Mouse (Mus musculus): ENCODE results near the gene Pim1. TPM values are rescaled to one million over a fixed set of nuclear protein-coding genes. Genes with fewer than 3 reads are reported as not detected.
"Not testable (repeated sequence)": the region's sequence is repeated elsewhere in the genome, so short reads cannot be mapped to it uniquely, and the experiment has no call there.

The Pim1 gene
- polyA plus RNA-seq, 1 experiment from 2014 or later: 11.8 TPM

DNA sequence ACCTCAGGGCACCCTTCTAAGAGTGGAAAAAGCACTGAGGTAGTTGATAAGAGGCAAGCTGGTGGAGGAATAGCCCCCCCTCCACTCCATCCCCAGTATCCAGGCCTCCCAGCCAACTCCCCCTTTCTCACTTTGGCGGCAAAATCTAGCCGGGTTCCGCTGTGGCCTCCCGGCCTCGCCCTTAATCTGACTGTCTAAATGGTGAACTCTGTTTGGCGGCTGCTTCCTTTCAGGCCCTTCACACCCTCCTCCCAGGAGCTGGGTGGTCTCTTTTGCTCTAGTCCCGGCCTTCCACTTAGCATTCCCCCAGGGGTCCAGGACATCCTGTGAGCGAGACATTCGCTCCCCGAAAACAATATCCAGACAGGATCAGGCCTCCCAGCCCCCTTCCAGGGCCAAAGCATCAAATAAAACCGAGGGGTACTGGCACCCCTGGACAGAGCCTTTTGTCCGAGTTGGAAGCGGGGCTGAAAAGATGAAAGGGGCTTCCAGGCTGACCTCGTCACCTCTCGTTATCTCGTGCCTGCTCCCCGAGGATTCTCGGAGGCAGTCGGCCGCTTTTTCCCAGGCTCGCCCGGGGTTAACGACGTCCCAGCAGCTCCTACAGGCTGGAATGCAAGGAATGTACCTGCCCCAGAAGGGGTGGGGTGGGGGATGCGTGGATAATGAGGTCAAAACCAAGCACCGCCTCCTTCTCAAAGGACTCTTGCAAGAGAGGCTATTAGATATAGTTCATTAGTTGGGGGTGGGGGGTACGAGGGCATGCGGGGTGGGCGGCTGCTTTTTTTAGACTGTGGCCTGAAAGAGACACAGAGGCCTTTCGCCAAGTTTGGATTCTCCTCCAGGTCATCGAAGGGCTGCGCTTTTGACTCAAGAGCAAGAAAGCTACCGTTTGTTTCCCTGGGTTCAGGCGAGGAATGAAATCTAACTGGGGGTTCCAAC, 39.4 kb upstream of the Pim1 start:
- peak overlapping the region; percentile 54 for H3K9ac ChIP-seq (ENCODE audit: low read depth, low read length)
- peaks cover 28% of the 10 kb centered on the region for H3K4me1 ChIP-seq (ENCODE audit: control insufficient read depth, insufficient read depth, low read length)
- H3K27ac ChIP-seq (ENCODE audit: low read length): peak overlapping the region; percentile 84
- H3K27me3 ChIP-seq (replicated peaks; ENCODE audit: control insufficient read depth, insufficient read depth, low read length): no peaks in the 10 kb centered on the region
- H3K4me2 ChIP-seq (ENCODE audit: low read depth, low read length): peak overlapping the region; percentile 38
- ATAC-seq: peak; percentile 63
- H3K36me3 ChIP-seq (ENCODE audit: control insufficient read depth, insufficient read depth, low read length): no peaks in the 10 kb centered on the region
- WGBS: 10% methylated on average over 34 of the region's 34 CpGs
- H3K9me3 ChIP-seq (ENCODE audit: control insufficient read depth, low read length): peaks cover 3% of the 10 kb centered on the region; the same call in 1 of the 2 replicates
- 0 out of 2 replicates have a peak overlapping the region, but pooled peaks have one; percentile 2 for H3K4me3 ChIP-seq (ENCODE audit: low read length)

DNA sequence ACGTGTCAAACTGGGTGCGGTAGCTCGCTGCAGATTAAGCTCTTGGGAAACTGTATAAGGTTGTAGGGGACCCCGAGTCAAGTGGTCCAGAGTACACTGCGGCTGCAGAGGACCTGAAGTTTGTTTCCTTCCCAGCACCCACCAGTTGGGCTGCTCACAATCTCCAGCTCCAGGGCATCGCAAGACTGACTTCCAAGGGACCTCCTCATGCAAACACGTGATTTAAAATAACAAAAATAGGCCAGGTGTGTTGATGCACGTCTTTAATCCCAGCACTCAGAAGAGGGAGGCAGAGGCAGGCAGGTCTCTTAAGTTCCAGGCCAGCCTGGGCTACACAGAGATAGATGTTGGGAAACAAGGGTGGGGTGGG, 38.7 kb upstream of the Pim1 start:
- H3K27ac ChIP-seq (ENCODE audit: low read length): peak overlapping the region; percentile 84

DNA sequence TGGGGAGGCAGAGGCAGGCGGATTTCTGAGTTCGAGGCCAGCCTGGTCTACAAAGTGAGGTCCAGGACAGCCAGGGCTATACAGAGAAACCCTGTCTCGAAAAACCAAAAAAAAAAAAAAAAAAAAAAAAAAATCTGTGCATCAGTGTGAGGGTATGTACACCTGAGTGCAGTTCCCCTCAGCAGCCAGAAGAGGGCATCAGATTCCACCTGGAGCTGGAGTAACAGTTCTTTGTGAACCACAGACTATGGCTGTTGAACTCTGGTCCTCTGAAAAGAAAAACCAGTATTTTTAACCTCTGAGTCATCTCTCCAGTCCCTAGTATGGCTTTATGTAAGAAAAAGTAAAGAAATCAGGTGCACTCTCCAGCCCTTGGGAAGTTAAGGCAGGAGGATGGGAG, 36.4 kb upstream of the Pim1 start:
- not testable (repeated sequence) for ATAC-seq; H3K4me3 ChIP-seq (ENCODE audit: low read length); H3K9ac ChIP-seq (ENCODE audit: low read depth, low read length); H3K27ac ChIP-seq (ENCODE audit: low read length); H3K9me3 ChIP-seq (ENCODE audit: control insufficient read depth, low read length); H3K36me3 ChIP-seq (ENCODE audit: control insufficient read depth, insufficient read depth, low read length); H3K27me3 ChIP-seq (replicated peaks; ENCODE audit: control insufficient read depth, insufficient read depth, low read length); H3K4me2 ChIP-seq (ENCODE audit: low read depth, low read length)
- 86% methylated on average over 2 of the region's 3 CpGs for WGBS
- peaks cover 27% of the 10 kb centered on the region for H3K4me1 ChIP-seq (ENCODE audit: control insufficient read depth, insufficient read depth, low read length)

More for the DNA sequence above, 38.7 kb upstream of the Pim1 start:
- WGBS: 44% methylated on average over 8 of the region's 8 CpGs
- Histone ChIP-seq H3K9me3 (ENCODE audit: control insufficient read depth, low read length) (peaks cover 3% of the 10 kb centered on the region; the same call in 1 of the 2 replicates), H3K4me3 (ENCODE audit: low read length) (no peak overlapping the region), H3K27me3 (replicated peaks; ENCODE audit: control insufficient read depth, insufficient read depth, low read length) (no peaks in the 10 kb centered on the region), H3K9ac (ENCODE audit: low read depth, low read length) (no peak overlapping the region), H3K36me3 (ENCODE audit: control insufficient read depth, insufficient read depth, low read length) (no peaks in the 10 kb centered on the region), H3K4me1 (ENCODE audit: control insufficient read depth, insufficient read depth, low read length) (peaks cover 28% of the 10 kb centered on the region), H3K4me2 (ENCODE audit: low read depth, low read length) (no peak overlapping the region)
- ATAC-seq: no peak

DNA sequence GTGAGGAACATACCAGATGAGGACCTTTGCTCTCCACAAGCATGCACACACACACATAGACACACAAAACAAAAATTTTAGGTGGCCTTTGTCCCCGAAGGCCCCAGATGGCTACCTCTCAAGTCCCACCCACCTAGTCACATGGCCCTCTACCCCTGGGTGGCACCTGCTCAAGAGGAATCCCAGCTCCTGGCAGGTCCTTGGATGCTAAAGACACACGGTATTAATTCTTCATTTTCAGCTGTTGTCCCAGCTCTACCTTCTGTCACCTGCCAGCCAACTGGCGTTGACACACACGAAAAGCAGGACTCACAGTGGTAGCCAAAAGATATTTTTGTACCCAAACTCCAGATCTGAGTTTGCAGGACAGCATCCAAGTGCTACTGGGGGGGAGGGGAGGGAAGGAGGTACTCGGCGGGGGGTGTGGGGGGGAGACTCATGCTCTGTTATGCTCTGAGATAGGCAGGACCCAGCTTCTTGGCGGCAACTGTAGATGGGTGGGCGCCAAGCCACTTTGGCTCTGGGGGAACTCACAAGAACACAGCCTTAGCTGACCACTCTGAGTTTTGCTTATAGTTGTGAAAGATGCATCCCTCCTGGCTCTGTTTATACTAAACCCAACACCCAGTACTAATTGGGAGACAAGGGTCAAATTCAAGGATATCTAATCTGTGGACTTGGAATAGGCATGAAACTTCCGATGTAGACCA, 35.0 kb upstream of the Pim1 start:
- no peaks in the 10 kb centered on the region for H3K36me3 ChIP-seq (ENCODE audit: control insufficient read depth, insufficient read depth, low read length)
- H3K4me1 ChIP-seq (ENCODE audit: control insufficient read depth, insufficient read depth, low read length): peaks cover 31% of the 10 kb centered on the region
- H3K9ac ChIP-seq (ENCODE audit: low read depth, low read length): no peak overlapping the region
- no peaks in the 10 kb centered on the region for H3K27me3 ChIP-seq (replicated peaks; ENCODE audit: control insufficient read depth, insufficient read depth, low read length)
- H3K9me3 ChIP-seq (ENCODE audit: control insufficient read depth, low read length): peaks cover 3% of the 10 kb centered on the region; the same call in 1 of the 2 replicates
- H3K4me2 ChIP-seq (ENCODE audit: low read depth, low read length): no peak overlapping the region
- 74% methylated on average over 9 of the region's 9 CpGs for WGBS
- H3K4me3 ChIP-seq (ENCODE audit: low read length): no peak overlapping the region
- no peak overlapping the region for H3K27ac ChIP-seq (ENCODE audit: low read length)
- ATAC-seq: no peak

DNA sequence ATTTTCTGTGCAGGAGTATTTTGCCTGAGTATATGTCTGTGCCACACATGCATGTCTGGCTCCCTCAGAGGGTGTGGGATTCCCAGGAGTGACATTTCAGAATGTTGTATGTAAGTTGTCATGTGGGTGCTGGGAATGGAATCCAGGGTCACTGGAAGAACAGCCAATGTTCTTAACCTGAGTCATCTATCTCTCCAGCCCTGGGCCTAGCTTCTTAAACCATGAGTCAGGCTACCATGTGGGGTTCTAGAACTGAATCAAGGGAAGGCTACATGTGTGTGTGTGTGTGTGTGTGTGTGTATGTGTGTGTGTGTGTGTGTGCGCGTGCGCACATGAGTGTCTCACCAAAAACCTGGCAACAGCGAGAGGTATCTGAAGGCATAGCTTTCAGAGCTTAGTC, 34.1 kb upstream of the Pim1 start:
- ATAC-seq: no peak
- Histone ChIP-seq H3K9me3 (ENCODE audit: control insufficient read depth, low read length) (peaks cover 3% of the 10 kb centered on the region; the same call in 1 of the 2 replicates), H3K4me3 (ENCODE audit: low read length) (no peak overlapping the region), H3K4me1 (ENCODE audit: control insufficient read depth, insufficient read depth, low read length) (peaks cover 22% of the 10 kb centered on the region), H3K27me3 (replicated peaks; ENCODE audit: control insufficient read depth, insufficient read depth, low read length) (no peaks in the 10 kb centered on the region), H3K27ac (ENCODE audit: low read length) (no peak overlapping the region), H3K36me3 (ENCODE audit: control insufficient read depth, insufficient read depth, low read length) (no peaks in the 10 kb centered on the region), H3K9ac (ENCODE audit: low read depth, low read length) (no peak overlapping the region), H3K4me2 (ENCODE audit: low read depth, low read length) (no peak overlapping the region)
- 98% methylated on average over 4 of the region's 4 CpGs for WGBS

DNA sequence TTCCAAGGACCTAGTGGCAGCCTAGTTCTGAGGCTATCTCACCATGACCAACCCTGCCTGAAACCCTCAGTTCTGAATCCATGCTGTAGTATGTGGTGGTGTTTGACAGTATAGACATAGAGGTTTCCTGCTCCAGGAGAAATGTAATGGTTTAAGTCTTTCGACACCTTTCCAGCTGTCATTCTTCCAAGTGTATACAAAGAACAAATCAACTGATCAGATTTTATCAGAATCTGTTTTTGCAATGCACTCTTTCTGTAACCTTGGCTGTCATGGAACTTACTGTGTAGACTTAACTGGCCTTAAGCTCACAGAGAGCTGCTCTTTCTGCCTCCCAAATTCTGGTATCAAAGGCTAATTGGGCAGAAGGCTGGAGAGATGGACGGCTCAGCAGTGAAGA, 33.6 kb upstream of the Pim1 start:
- ATAC-seq: no peak

DNA sequence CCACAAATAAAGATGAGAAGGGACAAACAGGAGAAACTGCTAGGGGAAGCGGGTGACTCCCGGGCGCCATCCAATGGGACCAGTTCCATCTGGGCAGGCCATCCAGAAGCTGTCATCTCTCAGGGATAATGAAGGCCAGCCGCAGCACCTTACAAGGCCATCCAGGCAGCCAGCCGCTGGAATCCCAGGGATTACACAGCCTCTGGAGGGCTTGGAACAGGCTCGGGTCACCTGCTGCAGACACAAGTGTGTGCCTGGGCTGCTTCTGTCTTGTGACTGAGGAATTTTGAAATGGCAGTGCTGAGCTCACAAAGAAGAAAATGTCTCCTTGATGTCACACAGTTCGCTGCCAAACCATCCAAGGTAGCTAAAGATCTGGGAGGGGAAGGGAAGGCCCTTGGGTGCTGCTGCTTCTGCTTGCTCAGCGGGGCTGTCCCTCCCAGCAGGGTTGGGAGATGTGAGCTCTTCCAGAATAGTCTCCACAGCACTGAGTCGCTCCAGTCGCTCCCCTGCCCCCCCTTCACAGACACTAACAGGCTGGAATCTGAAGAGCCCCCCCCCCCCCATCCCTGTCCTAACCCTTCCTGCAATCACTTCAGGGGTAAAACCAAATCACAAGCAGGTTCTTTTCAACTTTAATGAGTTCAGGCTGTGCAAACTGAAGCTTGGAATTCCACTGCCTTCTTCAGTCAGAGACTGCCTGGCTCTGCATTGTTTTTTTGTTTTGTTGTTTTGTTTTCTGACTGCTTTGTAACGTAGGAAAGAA, 32.6 kb upstream of the Pim1 start:
- no peaks in the 10 kb centered on the region for H3K36me3 ChIP-seq (ENCODE audit: control insufficient read depth, insufficient read depth, low read length)
- H3K4me2 ChIP-seq (ENCODE audit: low read depth, low read length): no peak overlapping the region
- H3K4me1 ChIP-seq (ENCODE audit: control insufficient read depth, insufficient read depth, low read length): peaks cover 19% of the 10 kb centered on the region
- no peaks in the 10 kb centered on the region for H3K27me3 ChIP-seq (replicated peaks; ENCODE audit: control insufficient read depth, insufficient read depth, low read length)
- no peak overlapping the region for H3K4me3 ChIP-seq (ENCODE audit: low read length)
- peak overlapping the region; percentile 4; the same call in 1 of the 2 replicates for H3K27ac ChIP-seq (ENCODE audit: low read length)
- peak overlapping the region; percentile 47; the same call in 1 of the 2 replicates for H3K9ac ChIP-seq (ENCODE audit: low read depth, low read length)
- ATAC-seq: no peak
- peaks cover 3% of the 10 kb centered on the region; the same call in 1 of the 2 replicates for H3K9me3 ChIP-seq (ENCODE audit: control insufficient read depth, low read length)
- WGBS: 50% methylated on average over 11 of the region's 11 CpGs

More for the DNA sequence above, 33.6 kb upstream of the Pim1 start:
- WGBS: 81% methylated on average over 2 of the region's 2 CpGs
- no peak overlapping the region for H3K4me2 ChIP-seq (ENCODE audit: low read depth, low read length)
- no peaks in the 10 kb centered on the region for H3K36me3 ChIP-seq (ENCODE audit: control insufficient read depth, insufficient read depth, low read length)
- no peak overlapping the region for H3K27ac ChIP-seq (ENCODE audit: low read length)
- H3K4me3 ChIP-seq (ENCODE audit: low read length): no peak overlapping the region
- H3K4me1 ChIP-seq (ENCODE audit: control insufficient read depth, insufficient read depth, low read length): peaks cover 19% of the 10 kb centered on the region
- H3K9me3 ChIP-seq (ENCODE audit: control insufficient read depth, low read length): peaks cover 3% of the 10 kb centered on the region; the same call in 1 of the 2 replicates
- H3K27me3 ChIP-seq (replicated peaks; ENCODE audit: control insufficient read depth, insufficient read depth, low read length): no peaks in the 10 kb centered on the region
- no peak overlapping the region for H3K9ac ChIP-seq (ENCODE audit: low read depth, low read length)

DNA sequence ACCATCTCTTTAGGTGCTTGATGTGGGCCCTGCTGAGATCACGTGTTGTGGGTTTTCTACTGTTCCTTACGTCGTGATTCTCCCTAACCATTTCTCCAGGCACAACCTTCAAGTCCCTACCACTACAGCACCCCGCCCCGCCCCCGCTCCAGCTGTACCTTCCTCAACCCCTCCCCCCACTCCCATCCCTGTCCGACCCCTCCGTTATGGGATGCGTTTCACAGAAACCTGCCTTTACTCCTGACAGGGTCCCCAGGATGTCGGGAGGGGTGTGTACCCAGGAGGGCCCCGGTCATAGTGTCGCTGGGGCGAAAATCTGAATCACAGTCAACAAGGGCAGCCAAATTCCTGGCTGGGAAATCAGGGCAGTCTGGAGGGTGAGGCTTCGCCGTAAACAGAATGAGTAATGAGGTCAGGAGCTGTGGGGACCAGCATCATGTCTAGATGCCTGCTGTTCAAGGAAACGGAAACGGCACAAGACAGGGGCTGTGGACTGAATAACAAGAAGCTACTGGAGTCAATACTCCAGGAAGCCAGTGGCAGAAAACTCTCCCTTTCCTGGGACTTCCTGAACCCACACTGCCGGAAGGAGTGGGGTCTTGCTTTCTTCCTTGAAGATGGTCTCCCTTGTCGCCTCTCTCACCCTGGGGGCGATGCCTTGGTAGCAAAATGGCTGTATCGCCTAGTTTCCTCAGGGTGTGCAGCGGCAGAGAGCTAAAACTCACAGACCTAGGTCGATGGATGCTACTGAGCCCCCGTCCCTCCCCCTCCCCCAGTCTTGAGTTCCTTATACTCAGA, 31.0 kb upstream of the Pim1 start:
- Histone ChIP-seq H3K36me3 (ENCODE audit: control insufficient read depth, insufficient read depth, low read length) (no peaks in the 10 kb centered on the region), H3K9me3 (ENCODE audit: control insufficient read depth, low read length) (no peaks in the 10 kb centered on the region), H3K4me3 (ENCODE audit: low read length) (peak overlapping the region; percentile 0; the same call in 1 of the 2 replicates), H3K4me1 (ENCODE audit: control insufficient read depth, insufficient read depth, low read length) (peaks cover 24% of the 10 kb centered on the region), H3K27ac (ENCODE audit: low read length) (peak overlapping the region; percentile 12), H3K4me2 (ENCODE audit: low read depth, low read length) (peak overlapping the region; percentile 32; the same call in 1 of the 2 replicates), H3K9ac (ENCODE audit: low read depth, low read length) (peak overlapping the region; percentile 50), H3K27me3 (replicated peaks; ENCODE audit: control insufficient read depth, insufficient read depth, low read length) (no peaks in the 10 kb centered on the region)
- no peak for ATAC-seq
- WGBS: 8% methylated on average over 24 of the region's 24 CpGs

Measured in intestine, embryonic 16.5 days (tissue).